Mouse (Mus musculus) liver, embryonic 14.5 days (tissue): ENCODE measurements around the gene Taar8b.
"Not testable (repeated sequence)": the region's sequence is repeated elsewhere in the genome, so short reads cannot be mapped to it uniquely, and the experiment has no call there.

Experiments used
- CTCF ChIP-seq: IDR thresholded peaks from 2 replicates; pipeline ENCODE4 v1.5.1; 2016; ENCODE audit warnings: antibody characterized with exemption, low read depth, control low read depth
- EP300 ChIP-seq: IDR thresholded peaks from 2 replicates; pipeline ENCODE4 v1.6.1; 2016; ENCODE audit warnings: antibody characterized with exemption, low read depth

GRCm38 (mm10) chr10:24109434-24109833, 17.3 kb upstream of the Taar8b start, which contains the start of gene Taar9:
- not testable (repeated sequence) for TF ChIP-seq CTCF, EP300
